Mouse (Mus musculus): ENCODE data around the gene Pnpla8. TPM values are rescaled to one million over a fixed set of nuclear protein-coding genes. Genes with fewer than 3 reads are reported as not detected.

Gene Pnpla8
- polyA plus RNA-seq, 1 experiment, result 13.9 TPM

GRCm38 (mm10) chr12:44329316-44330215, 108.4 kb downstream of the Pnpla8 start:
- TF ChIP-seq POLR2A (IDR thresholded peaks at IDR 0.05; ENCODE audit: insufficient read length, low read depth), result no peak
- no peak for TF ChIP-seq POLR2AphosphoS2 (IDR thresholded peaks at IDR 0.05; ENCODE audit: insufficient read length, low read depth)
- TF ChIP-seq E2F4 (IDR thresholded peaks at IDR 0.05; ENCODE audit: insufficient read depth), result no peak
- no peak for TF ChIP-seq TCF12 (IDR thresholded peaks at IDR 0.05; ENCODE audit: insufficient read depth, poor library complexity, severe bottlenecking)
- Histone ChIP-seq H3K27me3 (ENCODE audit: control insufficient read depth, insufficient read depth, insufficient read length) (peaks cover 7% of the 10 kb centered on the region), H3K4me3 (peak overlapping the region; percentile 12), H3K36me3 (ENCODE audit: control insufficient read depth, insufficient read depth) (no peaks in the 10 kb centered on the region), H3K79me2 (ENCODE audit: control insufficient read depth, insufficient read depth) (no peaks in the 10 kb centered on the region), H3ac (ENCODE audit: control insufficient read depth, insufficient read length) (peak overlapping the region; percentile 1), H3K4me2 (ENCODE audit: low read depth) (peak overlapping the region; percentile 76)

DNA sequence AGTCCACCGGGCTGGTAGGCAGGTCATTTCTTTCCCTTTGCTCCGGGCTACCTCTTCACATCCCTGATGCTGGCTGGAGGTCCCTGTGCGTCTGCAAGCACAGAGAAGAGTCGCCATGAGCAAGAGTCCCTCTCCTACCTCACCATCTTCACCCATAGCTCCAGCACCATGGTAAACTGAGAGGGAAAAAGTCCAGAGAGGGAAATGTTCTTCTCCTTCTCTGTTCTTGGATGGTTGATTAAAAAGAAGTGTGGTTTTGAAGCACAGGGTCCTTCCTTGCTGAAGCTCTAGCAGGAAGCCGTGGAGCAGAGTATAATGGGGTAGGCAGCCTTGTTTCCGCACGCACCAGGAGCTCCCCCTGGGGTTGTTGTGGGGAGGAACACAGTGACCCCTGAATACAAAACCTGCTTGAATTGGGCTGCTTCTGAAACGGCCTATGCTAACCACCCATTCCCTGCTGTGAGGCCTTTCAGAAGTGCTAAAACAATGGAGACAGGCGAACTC, 109.1 kb downstream of the Pnpla8 start:
- TF ChIP-seq MAX (IDR thresholded peaks at IDR 0.05; ENCODE audit: low read depth) (no peak), POLR2AphosphoS2 (IDR thresholded peaks at IDR 0.05; ENCODE audit: insufficient read length, low read depth) (no peak), MYOG (IDR thresholded peaks at IDR 0.05; ENCODE audit: control insufficient read depth in 1 of 3, insufficient read depth in 1 of 3, insufficient read length in 2 of 3, low read depth in 2 of 3) (no peak), USF1 (IDR thresholded peaks at IDR 0.05; ENCODE audit: low read depth) (no peak), SRF (IDR thresholded peaks at IDR 0.05; ENCODE audit: control insufficient read depth, insufficient read length, low read depth) (no peak), REST (IDR thresholded peaks at IDR 0.05; ENCODE audit: insufficient read depth, insufficient read length) (no peak), MYOD1 (IDR thresholded peaks at IDR 0.05; ENCODE audit: control insufficient read depth in 1 of 3, insufficient read length in 2 of 3, low read depth in 2 of 3) (no peak), CEBPB (IDR thresholded peaks at IDR 0.05; ENCODE audit: insufficient read depth, poor library complexity, severe bottlenecking) (no peak), TCF3 (IDR thresholded peaks at IDR 0.05; ENCODE audit: insufficient read length, low read depth) (no peak), E2F4 (IDR thresholded peaks at IDR 0.05; ENCODE audit: insufficient read depth) (no peak), POLR2A (IDR thresholded peaks at IDR 0.05; ENCODE audit: insufficient read length, low read depth) (no peak), TCF12 (IDR thresholded peaks at IDR 0.05; ENCODE audit: insufficient read depth, poor library complexity, severe bottlenecking) (no peak)
- peaks cover 7% of the 10 kb centered on the region for H3K27me3 ChIP-seq (ENCODE audit: control insufficient read depth, insufficient read depth, insufficient read length)
- no peaks in the 10 kb centered on the region for H3K79me2 ChIP-seq (ENCODE audit: control insufficient read depth, insufficient read depth)
- H3K4me3 ChIP-seq, result no peak overlapping the region
- H3K36me3 ChIP-seq (ENCODE audit: control insufficient read depth, insufficient read depth), result no peaks in the 10 kb centered on the region
- H3K4me2 ChIP-seq (ENCODE audit: low read depth), result peak overlapping the region; percentile 76
- H3ac ChIP-seq (ENCODE audit: control insufficient read depth, insufficient read length), result no peak overlapping the region

- Histone ChIP-seq H3K79me2 (ENCODE audit: control insufficient read depth, insufficient read depth) (no peaks in the 10 kb centered on the region), H3K4me3 (no peak overlapping the region), H3K4me2 (ENCODE audit: low read depth) (no peak overlapping the region), H3ac (ENCODE audit: control insufficient read depth, insufficient read length) (no peak overlapping the region), H3K27me3 (ENCODE audit: control insufficient read depth, insufficient read depth, insufficient read length) (no peaks in the 10 kb centered on the region), H3K36me3 (ENCODE audit: control insufficient read depth, insufficient read depth) (no peaks in the 10 kb centered on the region)
- no peak for TF ChIP-seq USF1 (IDR thresholded peaks at IDR 0.05; ENCODE audit: low read depth)
- no peak for TF ChIP-seq E2F4 (IDR thresholded peaks at IDR 0.05; ENCODE audit: insufficient read depth)
- TF ChIP-seq SRF (IDR thresholded peaks at IDR 0.05; ENCODE audit: control insufficient read depth, insufficient read length, low read depth), result no peak
- no peak for TF ChIP-seq POLR2A (IDR thresholded peaks at IDR 0.05; ENCODE audit: insufficient read length, low read depth)
- no peak for TF ChIP-seq MAX (IDR thresholded peaks at IDR 0.05; ENCODE audit: low read depth)
Observed at GRCm38 (mm10) chr12:44337136-44337640, 116.0 kb downstream of the Pnpla8 start.

GRCm38 (mm10) chr12:44338195-44338622, 117.0 kb downstream of the Pnpla8 start:
- Histone ChIP-seq H3K79me2 (ENCODE audit: control insufficient read depth, insufficient read depth) (no peaks in the 10 kb centered on the region), H3K36me3 (ENCODE audit: control insufficient read depth, insufficient read depth) (no peaks in the 10 kb centered on the region), H3K27me3 (ENCODE audit: control insufficient read depth, insufficient read depth, insufficient read length) (no peaks in the 10 kb centered on the region), H3K4me3 (no peak overlapping the region), H3ac (ENCODE audit: control insufficient read depth, insufficient read length) (no peak overlapping the region), H3K4me2 (ENCODE audit: low read depth) (no peak overlapping the region)
- TF ChIP-seq MYOG (IDR thresholded peaks at IDR 0.05; ENCODE audit: control insufficient read depth in 1 of 3, insufficient read depth in 1 of 3, insufficient read length in 2 of 3, low read depth in 2 of 3), result no peak
- TF ChIP-seq TCF3 (IDR thresholded peaks at IDR 0.05; ENCODE audit: insufficient read length, low read depth), result no peak
- TF ChIP-seq CEBPB (IDR thresholded peaks at IDR 0.05; ENCODE audit: insufficient read depth, poor library complexity, severe bottlenecking), result no peak
- TF ChIP-seq SRF (IDR thresholded peaks at IDR 0.05; ENCODE audit: control insufficient read depth, insufficient read length, low read depth), result no peak
- TF ChIP-seq USF1 (IDR thresholded peaks at IDR 0.05; ENCODE audit: low read depth), result no peak
- TF ChIP-seq TCF12 (IDR thresholded peaks at IDR 0.05; ENCODE audit: insufficient read depth, poor library complexity, severe bottlenecking), result no peak
- no peak for TF ChIP-seq POLR2AphosphoS2 (IDR thresholded peaks at IDR 0.05; ENCODE audit: insufficient read length, low read depth)

- no peaks in the 10 kb centered on the region for H3K36me3 ChIP-seq (ENCODE audit: control insufficient read depth, insufficient read depth)
- peak overlapping the region; percentile 36 for H3K4me2 ChIP-seq (ENCODE audit: low read depth)
- TF ChIP-seq MYOD1 (IDR thresholded peaks at IDR 0.05; ENCODE audit: control insufficient read depth in 1 of 3, insufficient read length in 2 of 3, low read depth in 2 of 3) (peak; percentile 92 to 100 (median 99)), USF1 (IDR thresholded peaks at IDR 0.05; ENCODE audit: low read depth) (no peak), TCF3 (IDR thresholded peaks at IDR 0.05; ENCODE audit: insufficient read length, low read depth) (peak; percentile 98), TCF12 (IDR thresholded peaks at IDR 0.05; ENCODE audit: insufficient read depth, poor library complexity, severe bottlenecking) (peak; percentile 99), MYOG (IDR thresholded peaks at IDR 0.05; ENCODE audit: control insufficient read depth in 1 of 3, insufficient read depth in 1 of 3, insufficient read length in 2 of 3, low read depth in 2 of 3) (peak; percentile 100), CEBPB (IDR thresholded peaks at IDR 0.05; ENCODE audit: insufficient read depth, poor library complexity, severe bottlenecking) (no peak)
- H3K4me3 ChIP-seq, result no peak overlapping the region
- no peak overlapping the region for H3ac ChIP-seq (ENCODE audit: control insufficient read depth, insufficient read length)
- H3K79me2 ChIP-seq (ENCODE audit: control insufficient read depth, insufficient read depth), result no peaks in the 10 kb centered on the region
- no peaks in the 10 kb centered on the region for H3K27me3 ChIP-seq (ENCODE audit: control insufficient read depth, insufficient read depth, insufficient read length)
Observed at GRCm38 (mm10) chr12:44344075-44344474, 122.9 kb downstream of the Pnpla8 start.
